15 mouse cellular contexts compared by ENCODE assay signal in genomic region chr9:53045788-53046187, GRCm38 (mm10).
A peak's percentile ranks its signal among the peaks of the same experiment; 100 is the strongest.
DNase-seq lines count a peak whose midpoint lies in the region; TF ChIP-seq lines count a peak whose summit lies in the region.
"Had no signal": no experiment of that assay in that cellular context is flagged by ENCODE, and none has a peak within 500 bp of the region (broad histone marks: within the 10 kb centered on the region; RNA-seq: fewer than 3 reads in every experiment).

No protein-coding gene starts in this region.

- peak; percentile 12 for DNase-seq in adrenal gland, adult 2 months
- no peak for DNase-seq in adrenal gland, adult 8-10 months
- DNase-seq in gastrocnemius, adult 2 months, result no peak
- DNase-seq in gastrocnemius, postnatal 14 days, result no peak
- no peak for DNase-seq in layer of hippocampus, adult 2 months (ENCODE audit: low spot score in 2 of 2)
- DNase-seq in layer of hippocampus, adult 9-10 months (ENCODE audit: low spot score), result no peak
- no peak for DNase-seq in lung, postnatal 25 days (ENCODE audit: low spot score)
- DNase-seq: adrenal gland, postnatal 10 days; cerebellum, adult 8-10 months; cerebellum, postnatal 14 days; heart, postnatal 36 days; kidney, adult 8-10 months had no signal

- peak overlapping the region; percentile 60 for H3K4me3 ChIP-seq in gastrocnemius, adult 2 months
- no peak overlapping the region for H3K4me3 ChIP-seq in layer of hippocampus, adult 2 months
- H3K4me3 ChIP-seq: embryonic facial prominence, embryonic 12.5 days; forebrain, embryonic 15.5 days; heart, embryonic 12.5 days had no signal

- intact Hi-C loops in gastrocnemius, adult 2 months (cut with DNase I), result no loop called here
- intact Hi-C loops in gastrocnemius, postnatal 14 days (cut with DNase I; ENCODE audit: low total_unique reads), result no loop called here

- no peak for TF ChIP-seq CTCF in gastrocnemius, adult 2 months (IDR thresholded peaks at IDR 0.05)
- TF ChIP-seq CTCF in layer of hippocampus, adult 2 months (conservative IDR thresholded peaks at IDR 0.05), result no peak

- H3K27ac ChIP-seq in gastrocnemius, adult 2 months, result peak overlapping the region; percentile 79
- H3K27ac ChIP-seq in layer of hippocampus, adult 2 months, result peak overlapping the region; percentile 49
- H3K27ac ChIP-seq: embryonic facial prominence, embryonic 12.5 days; forebrain, embryonic 15.5 days had no signal
